Mouse (Mus musculus): ENCODE results near the gene Cap2. TPM values are rescaled to one million over a fixed set of nuclear protein-coding genes. Genes with fewer than 3 reads are reported as not detected.

Gene Cap2
- 6.2 and 8.8 TPM in 2 replicates for polyA plus RNA-seq (2012; rRNA removed)

- TF ChIP-seq POLR2A (IDR thresholded peaks at IDR 0.05; ENCODE audit: low read depth, low read length) (no peak), CTCF (IDR thresholded peaks at IDR 0.05; ENCODE audit: extremely low read depth, insufficient read length, insufficient replicate concordance, low read depth, low read length) (no peak)
- peak within 1 kb of the TSS; percentile 66 for H3K4me3 ChIP-seq (ENCODE audit: low read depth, low read length)
- no peaks in the 10 kb centered on the region for H3K36me3 ChIP-seq (ENCODE audit: control insufficient read depth, insufficient read depth, low read length)
- peak within 1 kb of the TSS; percentile 32; the same call in 1 of the 2 replicates for H3K27ac ChIP-seq (ENCODE audit: insufficient read depth, low read depth, low read length)
- H3K4me1 ChIP-seq (ENCODE audit: control insufficient read depth, insufficient read depth, insufficient read length, low read length), result peaks cover 5% of the 10 kb centered on the region
- WGBS, result 2% methylated on average over 39 of the region's 42 CpGs
- peaks cover 10% of the 10 kb centered on the region for H3K27me3 ChIP-seq (ENCODE audit: control insufficient read depth, insufficient read depth, low read length)
These were observed at the start of gene Cap2 for GRCm38 (mm10) chr13:46501800-46502389. Cap2 (plus strand) TSS chr13:46501848.

- no peaks in the 10 kb centered on the region for H3K4me1 ChIP-seq (ENCODE audit: control insufficient read depth, insufficient read depth, insufficient read length, low read length)
- no peaks in the 10 kb centered on the region for H3K36me3 ChIP-seq (ENCODE audit: control insufficient read depth, insufficient read depth, low read length)
- no peaks in the 10 kb centered on the region for H3K27me3 ChIP-seq (ENCODE audit: control insufficient read depth, insufficient read depth, low read length)
- no peak overlapping the region for H3K4me3 ChIP-seq (ENCODE audit: low read depth, low read length)
- H3K27ac ChIP-seq (ENCODE audit: insufficient read depth, low read depth, low read length), result no peak overlapping the region
- TF ChIP-seq CTCF (IDR thresholded peaks at IDR 0.05; ENCODE audit: extremely low read depth, insufficient read length, insufficient replicate concordance, low read depth, low read length), result no peak
- no peak for TF ChIP-seq POLR2A (IDR thresholded peaks at IDR 0.05; ENCODE audit: low read depth, low read length)
- 92% methylated on average over 10 of the region's 10 CpGs for WGBS
These were observed 42.1 kb upstream of the Cap2 start for GRCm38 (mm10) chr13:46459546-46459945.

GRCm38 (mm10) chr13:46462280-46462679 is 39.4 kb upstream of the Cap2 start:
- no peak overlapping the region for H3K4me3 ChIP-seq (ENCODE audit: low read depth, low read length)
- no peaks in the 10 kb centered on the region; the same call in 1 of the 2 replicates for H3K27me3 ChIP-seq (ENCODE audit: control insufficient read depth, insufficient read depth, low read length)
- no peaks in the 10 kb centered on the region for H3K36me3 ChIP-seq (ENCODE audit: control insufficient read depth, insufficient read depth, low read length)
- 95% methylated on average over 4 of the region's 4 CpGs for WGBS
- no peak overlapping the region for H3K27ac ChIP-seq (ENCODE audit: insufficient read depth, low read depth, low read length)
- no peaks in the 10 kb centered on the region for H3K4me1 ChIP-seq (ENCODE audit: control insufficient read depth, insufficient read depth, insufficient read length, low read length)
- TF ChIP-seq CTCF (IDR thresholded peaks at IDR 0.05; ENCODE audit: extremely low read depth, insufficient read length, insufficient replicate concordance, low read depth, low read length), result no peak

GRCm38 (mm10) chr13:46463764-46464163 is 37.9 kb upstream of the Cap2 start:
- WGBS, result 58% methylated on average over 3 of the region's 3 CpGs
- H3K27me3 ChIP-seq (ENCODE audit: control insufficient read depth, insufficient read depth, low read length), result no peaks in the 10 kb centered on the region; the same call in 1 of the 2 replicates
- TF ChIP-seq CTCF (IDR thresholded peaks at IDR 0.05; ENCODE audit: extremely low read depth, insufficient read length, insufficient replicate concordance, low read depth, low read length), result no peak
- no peak for TF ChIP-seq POLR2A (IDR thresholded peaks at IDR 0.05; ENCODE audit: low read depth, low read length)
- no peaks in the 10 kb centered on the region for H3K36me3 ChIP-seq (ENCODE audit: control insufficient read depth, insufficient read depth, low read length)
- no peak overlapping the region for H3K27ac ChIP-seq (ENCODE audit: insufficient read depth, low read depth, low read length)
- H3K4me1 ChIP-seq (ENCODE audit: control insufficient read depth, insufficient read depth, insufficient read length, low read length), result no peaks in the 10 kb centered on the region
- no peak overlapping the region for H3K4me3 ChIP-seq (ENCODE audit: low read depth, low read length)

GRCm38 (mm10) chr13:46468251-46468650 is 33.4 kb upstream of the Cap2 start:
- peaks cover 3% of the 10 kb centered on the region; the same call in 1 of the 2 replicates for H3K4me1 ChIP-seq (ENCODE audit: control insufficient read depth, insufficient read depth, insufficient read length, low read length)
- no peaks in the 10 kb centered on the region for H3K36me3 ChIP-seq (ENCODE audit: control insufficient read depth, insufficient read depth, low read length)
- WGBS, result 72% methylated on average over 8 of the region's 8 CpGs
- no peaks in the 10 kb centered on the region; the same call in 1 of the 2 replicates for H3K27me3 ChIP-seq (ENCODE audit: control insufficient read depth, insufficient read depth, low read length)
- no peak overlapping the region for H3K4me3 ChIP-seq (ENCODE audit: low read depth, low read length)
- no peak for TF ChIP-seq POLR2A (IDR thresholded peaks at IDR 0.05; ENCODE audit: low read depth, low read length)
- no peak for TF ChIP-seq CTCF (IDR thresholded peaks at IDR 0.05; ENCODE audit: extremely low read depth, insufficient read length, insufficient replicate concordance, low read depth, low read length)
- no peak overlapping the region for H3K27ac ChIP-seq (ENCODE audit: insufficient read depth, low read depth, low read length)

GRCm38 (mm10) chr13:46469536-46469935 is 32.1 kb upstream of the Cap2 start:
- Histone ChIP-seq H3K4me3 (ENCODE audit: low read depth, low read length) (no peak overlapping the region), H3K36me3 (ENCODE audit: control insufficient read depth, insufficient read depth, low read length) (no peaks in the 10 kb centered on the region), H3K27me3 (ENCODE audit: control insufficient read depth, insufficient read depth, low read length) (no peaks in the 10 kb centered on the region; the same call in 1 of the 2 replicates), H3K4me1 (ENCODE audit: control insufficient read depth, insufficient read depth, insufficient read length, low read length) (peaks cover 3% of the 10 kb centered on the region; the same call in 1 of the 2 replicates), H3K27ac (ENCODE audit: insufficient read depth, low read depth, low read length) (no peak overlapping the region)
- 78% methylated on average over 2 of the region's 2 CpGs for WGBS
- TF ChIP-seq CTCF (IDR thresholded peaks at IDR 0.05; ENCODE audit: extremely low read depth, insufficient read length, insufficient replicate concordance, low read depth, low read length), result no peak
- TF ChIP-seq POLR2A (IDR thresholded peaks at IDR 0.05; ENCODE audit: low read depth, low read length), result no peak

GRCm38 (mm10) chr13:46481271-46481670 is 20.4 kb upstream of the Cap2 start:
- WGBS, result 81% methylated on average over 3 of the region's 3 CpGs
- Histone ChIP-seq H3K27me3 (ENCODE audit: control insufficient read depth, insufficient read depth, low read length) (no peaks in the 10 kb centered on the region), H3K4me1 (ENCODE audit: control insufficient read depth, insufficient read depth, insufficient read length, low read length) (no peaks in the 10 kb centered on the region), H3K36me3 (ENCODE audit: control insufficient read depth, insufficient read depth, low read length) (no peaks in the 10 kb centered on the region), H3K4me3 (ENCODE audit: low read depth, low read length) (no peak overlapping the region), H3K27ac (ENCODE audit: insufficient read depth, low read depth, low read length) (no peak overlapping the region)
- TF ChIP-seq CTCF (IDR thresholded peaks at IDR 0.05; ENCODE audit: extremely low read depth, insufficient read length, insufficient replicate concordance, low read depth, low read length), result no peak

Data from small intestine, adult 2 months (tissue).